Mouse (Mus musculus): ENCODE measurements at regions not wholly inside any gene's neighbourhood (a gene's known extent, or its start where the extent isn't known, plus 50 kb on each side); places are given as distances from the start of the nearest gene placed in this dataset.

DNA sequence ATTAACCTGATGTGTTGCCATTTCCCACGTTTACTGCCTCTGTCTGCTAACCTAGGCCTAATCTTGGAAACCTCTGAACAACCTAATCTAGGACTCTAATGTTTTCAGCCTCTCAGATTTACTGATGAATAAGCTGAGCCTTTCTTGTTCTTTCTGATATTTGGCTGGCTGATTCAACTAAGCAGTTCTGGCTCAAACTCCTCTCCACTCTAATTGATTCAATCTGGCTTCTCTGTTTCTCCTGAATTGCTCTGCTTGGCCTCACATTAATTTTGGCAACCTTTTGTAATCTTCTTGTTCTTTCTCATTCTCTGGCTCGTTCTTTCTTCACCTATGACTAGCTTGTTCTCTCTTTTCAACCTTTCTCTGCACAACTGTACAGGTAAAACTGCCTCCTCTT, 1561.2 kb upstream of the Zeb2 start:
- no peak for DNase-seq

DNA sequence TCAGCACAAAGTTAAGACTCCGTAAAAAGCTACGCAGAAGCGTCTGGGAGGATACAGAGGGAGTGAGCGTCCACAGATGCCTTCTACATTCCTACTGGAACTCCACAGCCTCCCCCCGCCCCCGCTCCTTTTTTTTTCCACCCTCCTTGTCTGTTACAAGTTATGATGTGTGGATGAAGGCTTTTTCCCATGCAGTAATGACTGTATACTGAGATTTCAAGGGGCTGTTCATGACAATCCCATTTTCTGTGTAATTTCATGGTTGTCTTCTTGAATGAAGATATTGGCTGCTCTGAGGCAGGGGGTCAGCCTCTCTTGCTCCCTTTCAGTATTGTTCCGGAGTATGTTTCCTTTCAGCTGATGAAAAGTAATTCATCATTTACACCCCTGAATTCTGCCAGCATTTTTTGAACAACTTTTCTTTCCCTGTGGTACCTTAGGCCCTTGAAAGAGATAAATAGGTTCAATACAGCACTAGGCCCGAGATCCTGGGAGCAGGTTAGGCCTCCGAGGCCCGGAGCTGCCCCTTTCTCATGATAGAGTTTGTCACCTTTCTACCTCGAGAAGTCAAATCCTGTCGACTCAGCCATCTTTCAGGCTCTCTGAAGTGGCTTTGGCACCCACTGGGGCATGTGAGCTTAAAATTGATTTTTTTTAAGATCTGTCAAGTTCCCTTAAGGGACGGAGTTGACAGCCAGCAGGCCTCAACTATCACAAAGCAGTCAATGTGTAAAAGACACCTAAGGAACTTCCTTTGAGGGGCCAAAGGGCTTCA, 1552.5 kb upstream of the Zeb2 start:
- no peak for DNase-seq

DNA sequence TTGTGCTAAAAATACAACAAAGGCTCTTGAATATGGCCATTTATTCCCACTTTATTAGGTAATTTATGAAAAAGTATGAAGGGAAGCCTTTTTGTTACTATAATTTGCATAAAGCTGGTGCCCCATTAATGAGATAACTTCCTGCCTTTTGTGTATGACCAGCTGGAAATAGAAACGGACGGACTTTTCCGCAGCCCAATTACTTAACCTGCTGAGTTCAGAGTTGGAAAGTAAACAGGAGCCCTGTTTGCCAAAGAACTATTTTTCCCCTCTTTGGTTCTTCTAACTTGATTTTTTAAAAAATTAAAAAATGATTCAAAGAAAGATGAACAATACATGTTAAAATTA, 1549.8 kb upstream of the Zeb2 start:
- no peak for DNase-seq

DNA sequence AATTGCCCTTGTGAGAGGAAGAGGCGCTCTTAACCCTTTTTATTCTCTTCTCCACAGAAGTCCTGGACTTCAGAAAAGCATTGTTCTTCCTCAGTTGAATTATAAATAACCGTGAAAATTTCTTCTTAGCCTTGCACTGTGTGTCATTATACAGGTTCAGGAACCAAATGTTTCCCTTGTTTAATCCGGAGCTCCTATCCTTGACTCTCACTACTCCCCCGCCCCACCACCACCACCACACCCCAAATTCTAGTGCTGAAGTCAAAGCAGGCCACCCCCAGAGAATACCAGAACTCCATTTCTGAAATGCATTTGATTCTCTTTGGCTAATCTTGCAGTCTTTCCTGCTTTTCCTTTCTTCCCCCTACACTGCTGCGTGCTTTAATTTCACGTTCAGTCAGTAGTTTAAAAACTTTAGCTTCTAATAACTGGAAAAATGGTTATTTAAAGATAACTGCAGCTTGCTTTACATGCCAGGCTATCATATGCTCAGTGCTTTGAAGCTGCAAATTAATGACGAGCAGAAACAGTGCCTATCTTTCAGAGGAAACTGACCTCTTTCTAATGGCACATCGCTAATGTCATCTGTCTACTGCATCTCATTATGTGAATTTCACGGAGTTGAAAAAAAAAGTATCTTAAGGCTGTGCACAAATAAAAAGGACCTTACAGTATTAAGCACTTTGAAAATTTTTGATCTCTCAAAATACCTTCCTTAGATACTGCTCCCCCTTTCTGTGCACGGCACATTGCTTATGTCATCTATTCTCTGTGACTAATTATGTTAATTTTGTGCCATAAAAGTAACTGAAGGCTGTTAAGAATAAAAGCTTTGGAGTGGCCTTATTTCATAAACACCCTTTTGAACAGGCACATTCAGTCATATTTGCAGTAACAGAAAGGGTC, 1549.1 kb upstream of the Zeb2 start:
- DNase-seq = no peak

DNA sequence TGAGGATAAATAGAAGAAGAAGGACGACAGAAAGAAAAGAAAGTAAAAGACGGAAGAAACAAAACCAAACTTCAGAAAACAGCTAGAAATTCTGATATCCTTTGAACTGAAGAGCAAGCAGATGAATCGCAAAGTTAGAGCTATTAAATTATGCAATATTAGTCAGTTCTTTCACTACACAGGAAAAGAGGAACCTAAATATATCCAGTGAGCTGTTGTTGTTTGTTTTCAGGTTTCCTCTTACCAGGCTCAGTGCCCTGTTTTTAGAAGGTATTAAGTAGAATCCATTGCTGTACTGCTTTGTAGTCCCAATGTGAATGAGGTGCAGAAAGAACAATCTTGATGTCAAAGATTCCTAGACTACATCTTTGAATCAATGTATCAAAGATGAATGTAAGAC, 1544.7 kb upstream of the Zeb2 start:
- no peak for DNase-seq

DNA sequence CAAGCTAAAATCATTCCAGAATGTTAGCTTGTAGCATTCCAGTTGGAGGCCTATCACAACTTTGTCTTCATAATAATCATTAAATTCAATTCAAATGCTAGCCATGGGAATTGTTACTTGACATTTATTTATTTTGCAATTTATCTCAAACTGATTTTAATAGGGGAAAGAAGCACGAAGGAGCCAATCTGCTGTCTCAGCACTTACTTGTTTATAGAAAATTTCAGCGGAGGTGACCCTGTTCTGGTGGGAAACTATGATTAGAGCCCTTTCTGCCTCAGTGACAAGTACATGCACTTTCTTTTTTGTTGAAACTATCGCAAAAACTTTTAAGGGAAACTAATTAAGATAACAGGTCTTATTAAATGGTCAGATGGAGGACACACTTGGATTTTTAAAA, 1543.4 kb upstream of the Zeb2 start:
- no peak for DNase-seq

DNA sequence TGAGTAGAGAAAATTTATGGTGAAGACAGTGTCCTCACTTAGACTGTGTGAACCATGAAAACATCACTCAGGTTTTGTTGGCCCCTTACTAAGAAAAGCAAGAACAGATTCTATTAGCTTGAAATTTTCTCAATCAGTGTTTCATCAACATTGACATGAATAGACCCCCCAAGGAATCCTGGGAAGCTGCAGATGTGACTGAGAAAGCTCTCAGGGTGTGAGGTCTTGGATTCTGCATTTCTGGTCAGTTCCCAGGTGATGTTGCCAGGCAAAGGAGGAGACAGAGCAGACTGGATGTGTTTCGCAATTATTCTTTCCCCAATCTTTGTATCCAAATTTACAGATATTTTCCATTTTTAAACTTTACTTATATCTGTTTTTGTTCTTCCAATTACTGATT, 1538.1 kb upstream of the Zeb2 start:
- DNase-seq = no peak

DNA sequence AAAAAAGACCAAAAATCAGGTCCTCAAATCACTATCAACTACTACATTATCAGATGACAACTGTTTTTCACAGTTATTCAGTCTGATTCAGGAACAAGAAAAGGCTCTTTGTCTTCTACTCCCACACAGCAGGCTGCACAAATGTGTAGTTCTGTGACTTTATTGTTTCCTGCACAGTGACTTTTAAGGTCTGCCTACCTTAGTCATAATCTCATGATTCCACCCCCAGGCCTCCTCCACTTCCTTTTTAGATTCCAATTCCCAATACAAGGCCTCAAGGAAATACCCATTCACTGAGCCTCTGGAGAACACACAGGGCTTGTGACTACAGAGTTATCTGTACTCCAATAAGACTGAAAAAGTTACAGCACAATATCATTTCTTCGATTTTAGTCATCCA, 1535.4 kb upstream of the Zeb2 start:
- DNase-seq = no peak

DNA sequence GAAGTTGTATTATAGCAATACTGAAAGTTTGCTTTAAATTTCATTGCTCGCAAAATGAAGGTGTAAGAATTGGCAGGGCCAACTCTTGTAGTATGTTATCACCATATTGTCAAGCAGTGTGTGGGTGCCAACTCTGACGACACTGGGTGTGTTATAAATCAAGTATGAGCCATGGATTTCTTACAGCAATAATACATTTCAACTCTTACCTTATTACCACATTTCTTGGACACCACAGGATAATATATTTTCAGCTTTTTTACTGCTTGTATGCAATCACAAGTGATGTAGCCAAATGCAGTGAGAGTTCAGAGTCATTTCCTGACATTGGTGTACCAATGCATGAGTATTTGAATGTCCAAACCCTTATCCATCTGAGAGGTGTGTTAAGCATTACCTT, 1529.2 kb upstream of the Zeb2 start:
- no peak for DNase-seq

DNA sequence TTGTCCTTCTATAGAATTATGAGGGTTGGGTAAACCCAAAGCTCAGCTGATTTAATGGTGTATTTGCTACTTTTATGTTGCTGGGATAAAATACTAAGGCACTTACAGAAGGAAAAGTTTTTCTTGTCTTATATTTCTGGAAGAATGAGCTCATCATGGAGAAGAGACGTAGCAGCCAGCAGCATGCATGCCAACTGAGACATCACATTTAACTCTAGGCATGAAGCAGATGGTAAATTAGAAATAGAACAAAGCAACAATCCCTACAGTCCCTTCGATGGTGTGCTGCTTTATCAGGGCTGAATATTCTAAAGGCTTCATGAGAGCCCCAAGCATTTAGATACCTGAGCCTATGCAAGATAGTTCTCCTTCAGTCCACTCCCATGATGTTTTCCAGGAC, 1492.0 kb upstream of the Zeb2 start:
- DNase-seq = no peak

DNA sequence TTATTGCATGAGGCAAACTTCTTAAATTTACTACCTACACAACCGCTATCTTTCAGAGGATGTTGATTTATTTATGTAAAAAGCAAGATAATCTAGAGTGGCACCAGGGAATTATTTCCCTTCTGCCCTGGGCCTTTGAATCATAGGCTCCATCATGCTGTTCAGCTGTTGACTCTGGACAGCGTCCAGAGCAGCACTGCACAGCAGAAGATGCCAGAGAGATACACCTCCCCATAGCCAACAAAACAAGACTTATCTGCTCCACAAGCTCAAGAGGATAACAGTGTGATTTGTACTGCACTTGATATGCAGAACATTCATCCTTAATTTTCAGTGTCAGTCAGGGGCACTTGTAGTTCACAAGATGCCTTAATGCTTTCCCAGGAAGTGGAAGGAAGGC, 1464.6 kb upstream of the Zeb2 start:
- DNase-seq = peak; percentile 40 to 56

DNA sequence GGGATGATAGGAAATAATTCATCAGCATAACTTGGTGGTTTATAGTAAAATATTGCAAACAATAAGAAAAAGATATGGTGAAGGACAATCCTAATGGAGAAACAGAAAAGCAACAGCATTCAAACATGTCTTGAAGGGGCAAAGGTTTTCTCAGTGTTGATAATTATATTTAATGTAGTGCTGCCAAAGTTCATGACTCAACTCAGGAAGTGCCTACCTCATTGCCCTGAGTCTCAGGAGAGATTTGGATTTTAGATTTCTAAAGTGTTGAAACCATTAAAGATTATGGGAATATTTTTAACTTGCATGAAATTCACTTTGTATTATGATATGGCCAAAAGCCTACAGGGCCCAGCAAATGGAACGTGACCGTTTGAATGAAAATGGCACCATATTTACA, 1453.2 kb upstream of the Zeb2 start:
- DNase-seq = no peak

DNA sequence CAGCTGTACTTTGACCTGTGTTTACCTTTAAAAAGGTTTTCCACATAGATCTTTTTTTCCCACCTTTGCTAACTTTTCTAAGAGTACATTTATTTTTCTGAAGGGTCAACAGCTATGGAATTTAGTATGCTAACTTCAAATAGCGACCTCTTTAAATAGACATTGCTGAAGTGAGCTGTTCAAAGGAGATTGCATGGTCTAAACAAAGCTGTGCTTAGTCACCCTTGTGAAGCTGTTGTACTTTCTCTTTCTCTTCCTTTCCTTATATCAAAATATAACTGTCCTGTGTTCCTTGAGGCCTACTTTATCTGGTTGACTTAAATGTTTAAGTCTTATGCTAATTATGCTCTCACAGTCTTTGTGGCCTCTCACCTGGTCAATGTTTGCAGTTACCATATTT, 1416.2 kb upstream of the Zeb2 start:
- DNase-seq = no peak

DNA sequence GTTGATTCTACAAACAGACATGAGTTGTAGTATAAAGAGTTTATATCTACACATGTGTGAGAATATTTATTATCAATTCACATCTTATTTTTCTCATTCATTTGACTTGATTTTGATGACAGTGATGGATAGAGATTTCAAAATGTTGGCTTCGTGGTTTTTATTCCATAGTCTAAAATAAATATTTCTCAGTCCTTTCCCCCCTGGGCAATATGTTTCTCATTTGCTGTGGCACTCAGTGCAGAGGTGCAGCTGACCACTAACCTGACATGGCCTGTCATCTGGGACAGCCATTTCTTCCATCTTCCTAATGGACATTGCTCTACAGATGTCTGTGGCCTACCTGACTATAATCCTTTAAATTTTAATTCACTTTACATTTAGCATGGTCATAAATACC, 1413.5 kb upstream of the Zeb2 start:
- DNase-seq = no peak

DNA sequence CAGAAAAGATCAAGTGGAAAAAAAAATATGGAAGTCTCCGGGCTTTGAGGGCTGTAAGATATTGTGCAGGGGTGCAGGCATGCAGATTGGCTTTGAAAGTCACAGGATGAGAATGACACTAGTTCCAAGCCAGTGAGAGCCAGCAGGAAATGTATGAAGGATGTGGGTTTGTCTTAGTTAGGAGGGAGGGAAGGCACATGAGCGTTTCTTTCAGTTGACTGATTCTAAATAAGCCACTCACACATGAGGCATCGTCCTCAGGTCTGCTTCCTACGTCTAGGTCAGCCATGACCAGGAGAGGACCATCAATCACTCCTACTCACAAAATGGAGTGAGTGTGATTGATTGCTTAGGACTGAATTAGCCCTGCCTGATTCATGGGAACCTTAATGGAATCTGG, 1408.0 kb upstream of the Zeb2 start:
- no peak for DNase-seq

DNA sequence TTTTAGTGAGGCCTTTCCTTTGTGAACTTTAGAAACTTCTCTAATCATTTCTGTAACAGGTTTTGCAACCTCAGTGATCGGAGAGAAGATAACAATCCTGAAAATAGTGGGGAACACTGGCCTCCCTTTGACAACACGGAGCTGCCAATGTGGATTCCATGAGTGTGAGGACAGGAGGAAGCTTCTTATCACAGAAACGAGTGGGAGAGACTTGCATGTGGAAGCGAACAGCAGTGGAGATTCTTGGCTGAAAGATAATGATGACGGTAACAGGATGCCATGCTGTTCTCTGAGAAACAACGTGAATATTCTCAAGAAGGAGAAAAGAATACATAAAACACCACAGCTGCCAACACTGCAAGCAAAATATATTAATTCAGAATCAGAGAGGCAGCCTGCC, 1407.4 kb upstream of the Zeb2 start:
- DNase-seq = no peak

DNA sequence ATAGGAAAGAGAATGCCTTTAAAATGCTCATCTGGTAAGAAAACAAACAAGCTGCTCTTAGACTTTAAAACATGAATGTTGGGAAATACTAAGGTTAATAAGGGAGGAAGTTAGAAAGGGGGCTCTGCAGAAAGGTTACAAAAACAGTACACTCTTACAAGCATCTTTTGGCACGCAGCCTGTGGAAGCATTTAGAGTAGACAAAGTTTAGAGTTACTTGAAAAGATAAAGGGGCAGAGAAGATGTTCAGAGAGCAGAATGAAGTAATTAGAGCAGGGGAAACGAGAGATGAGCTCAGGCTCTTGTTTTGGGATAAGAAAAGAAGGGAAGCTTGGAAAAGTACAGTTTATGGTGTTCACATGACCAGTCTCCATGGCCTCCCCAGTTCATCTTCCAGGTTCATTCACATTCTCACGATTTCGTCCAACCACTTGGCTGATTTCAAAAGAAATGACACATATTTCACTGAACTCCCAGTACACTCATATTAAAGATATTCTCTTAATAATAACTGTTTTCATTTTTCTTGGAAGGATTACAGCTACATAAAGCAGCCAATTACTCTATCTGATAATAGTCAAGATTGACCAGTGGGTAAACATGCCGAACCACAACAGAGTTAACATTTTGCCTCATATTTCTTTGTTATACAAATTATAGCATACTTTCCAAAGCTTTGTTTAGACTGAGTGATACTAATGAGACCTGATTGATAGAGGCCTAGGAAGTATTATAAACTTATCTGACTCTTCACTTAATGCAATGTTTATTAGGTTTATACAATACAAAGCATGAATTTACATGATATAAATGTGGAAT, 1404.2 kb upstream of the Zeb2 start:
- DNase-seq = no peak

DNA sequence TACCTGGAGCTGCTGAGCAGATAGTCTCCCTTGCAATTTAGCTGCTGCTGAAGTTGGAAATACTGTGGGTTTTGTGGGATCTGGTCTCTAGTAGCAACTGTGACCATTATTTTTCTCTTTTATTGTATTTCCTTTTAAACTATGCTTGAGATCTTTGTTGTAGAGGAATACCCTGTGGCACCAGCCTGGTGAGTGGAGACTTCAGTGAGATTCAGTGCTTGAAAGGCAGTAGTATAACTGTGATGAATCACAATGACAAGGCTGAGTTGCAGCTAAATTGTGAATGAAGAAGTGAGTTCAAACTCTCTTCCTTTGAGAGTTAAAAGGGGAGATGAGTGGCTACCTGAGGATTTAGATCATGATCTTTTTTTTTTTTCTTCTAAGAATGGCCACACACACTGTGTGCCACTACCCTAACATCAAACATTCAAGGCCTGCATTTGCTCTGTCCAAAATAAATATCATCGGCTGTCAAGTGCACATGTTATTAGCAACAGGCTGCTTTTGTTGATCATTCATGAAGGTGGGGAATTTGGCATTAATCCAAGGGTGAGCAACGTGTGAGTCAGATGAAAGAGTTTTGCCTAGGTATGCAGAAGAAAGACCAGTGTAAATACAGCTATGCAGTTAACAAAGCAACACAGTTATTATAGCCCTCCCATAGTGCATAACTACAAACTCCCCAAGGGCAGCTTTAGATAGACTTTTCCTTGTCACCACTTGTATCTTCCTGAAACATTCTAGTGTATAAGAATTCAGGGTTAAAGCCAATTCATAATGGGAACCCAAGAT, 1395.2 kb upstream of the Zeb2 start:
- no peak for DNase-seq

DNA sequence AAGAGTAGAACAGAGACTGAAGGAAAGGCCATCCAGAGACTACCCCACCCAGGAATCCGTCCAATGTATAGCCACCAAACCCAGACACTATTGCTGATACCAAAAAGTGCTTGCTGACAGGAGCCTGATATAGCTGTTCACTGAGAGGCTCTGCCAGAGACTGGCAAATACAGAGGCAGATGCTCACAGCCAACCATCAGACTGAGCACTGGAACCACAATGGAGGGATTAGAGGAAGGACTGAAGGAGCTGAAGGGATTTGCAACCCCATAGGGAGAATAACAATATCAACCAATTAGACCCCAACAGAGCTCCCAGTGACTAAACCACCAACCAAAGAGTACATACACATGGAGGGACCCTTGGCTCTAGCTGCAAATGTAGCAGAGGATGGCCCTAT, 1389.8 kb upstream of the Zeb2 start:
- no peak for DNase-seq

DNA sequence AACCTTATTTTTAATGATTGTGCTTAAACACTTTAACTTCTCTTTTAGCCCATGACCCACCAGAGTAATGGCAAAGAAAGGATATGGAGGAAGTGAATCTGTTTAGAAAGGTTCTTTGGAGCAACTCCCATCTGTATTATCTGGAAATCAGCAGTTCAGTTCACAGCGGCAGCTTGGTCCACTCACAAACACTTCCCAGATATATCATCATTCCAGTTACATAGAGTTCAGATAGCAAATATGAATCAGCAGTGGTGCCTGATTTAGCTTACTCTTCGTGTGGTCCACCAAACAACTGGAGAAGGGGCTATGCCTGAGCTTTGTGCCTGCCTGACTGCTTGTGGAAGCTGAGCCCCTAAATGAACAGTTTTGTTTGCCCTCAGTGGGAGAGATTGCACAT, 1385.9 kb upstream of the Zeb2 start:
- no peak for DNase-seq

DNA sequence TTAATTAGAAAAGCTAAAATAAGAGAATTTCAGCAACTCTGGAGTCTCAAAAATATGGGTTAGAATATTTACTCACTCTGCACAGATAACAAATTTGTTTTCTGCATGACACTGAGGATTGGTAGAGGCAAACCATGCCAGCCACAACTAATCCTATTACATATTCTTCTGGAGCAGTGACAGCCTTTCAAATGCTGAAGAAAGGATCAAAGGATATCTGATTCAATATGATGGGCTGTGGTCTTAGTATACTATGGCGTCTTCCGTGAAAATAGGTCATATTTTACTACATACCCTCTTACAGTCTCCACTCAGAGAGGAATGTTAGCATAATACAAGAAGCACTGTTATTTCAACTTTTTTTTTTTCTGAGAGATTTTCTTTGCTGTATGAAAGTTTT, 1375.1 kb upstream of the Zeb2 start:
- DNase-seq = no peak

DNA sequence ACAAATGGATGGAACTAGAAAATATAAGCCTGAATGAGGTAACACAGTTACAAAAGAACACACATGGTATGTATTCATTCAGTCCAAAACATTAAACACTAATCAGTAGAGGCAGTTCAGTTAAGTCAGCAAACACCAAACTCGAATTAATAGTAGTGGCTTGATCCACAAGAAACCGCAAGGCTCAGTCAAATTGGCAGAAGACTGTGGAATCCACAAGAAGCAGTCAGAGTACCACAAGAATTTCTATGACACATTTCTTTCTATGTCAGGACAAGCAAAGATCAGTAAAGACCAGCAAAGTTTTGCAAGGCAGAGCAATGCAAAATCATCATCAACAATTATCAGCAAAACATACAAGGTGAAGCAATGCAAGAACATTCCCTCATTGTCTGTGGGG, 1373.9 kb upstream of the Zeb2 start:
- no peak for DNase-seq
